In the genomic region with DNA sequence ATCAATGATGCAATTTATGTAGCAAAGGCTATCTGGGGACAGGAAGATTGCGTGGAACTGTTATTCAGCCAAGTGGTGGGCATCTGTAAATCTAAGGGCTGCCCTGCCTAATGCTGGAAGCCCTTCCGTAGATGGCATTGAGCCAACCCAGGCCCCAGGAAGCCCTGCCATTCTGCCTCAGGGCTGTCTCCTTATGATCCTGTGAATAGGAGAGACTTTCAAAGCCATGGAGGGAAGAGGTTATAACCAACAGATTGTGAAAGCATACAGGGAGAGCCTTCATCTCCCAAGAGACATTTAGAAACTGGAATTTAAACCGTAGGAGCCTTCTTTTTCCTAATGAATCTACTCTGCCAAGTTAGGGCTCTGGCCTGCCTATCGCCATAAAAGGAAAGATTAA, we compare ENCODE assay signal across 8 mouse cellular contexts. TPM values are rescaled to one million over a fixed set of nuclear protein-coding genes. Genes with fewer than 3 reads are reported as not detected.
A peak's percentile ranks its signal among the peaks of the same experiment; 100 is the strongest.
DNase-seq lines count a peak whose midpoint lies in the region; TF ChIP-seq lines count a peak whose summit lies in the region.

No protein-coding gene starts in this region.

- DNase-seq in cerebellum, postnatal 10 days: peak; percentile 87 to 92
- no peak for DNase-seq in cerebellum, adult 11 months
- no peak for DNase-seq in testis, postnatal 14 days (ENCODE audit: low spot score)
- DNase-seq in kidney, adult 9 months: peak; percentile 41
- peak; percentile 70 for DNase-seq in lung, postnatal 36 days
- no peak for DNase-seq in right cerebral cortex, postnatal 25 days
- no peak for DNase-seq in cerebellum, adult 11-12 months

- H3K36me3 ChIP-seq in testis, adult 2 months (ENCODE audit: control insufficient read depth, insufficient read depth, low read length): no peaks in the 10 kb centered on the region

- H3K27ac ChIP-seq in testis, adult 2 months (ENCODE audit: control insufficient read depth, insufficient read depth, low read depth, low read length): peak overlapping the region; percentile 49; the same call in 1 of the 2 replicates

- TF ChIP-seq CTCF in testis, adult 2 months (IDR thresholded peaks at IDR 0.05; ENCODE audit: control insufficient read depth, insufficient read depth, insufficient replicate concordance, low read depth, low read length): no peak

- peak overlapping the region; percentile 29 for H3K4me3 ChIP-seq in testis, adult 2 months (ENCODE audit: control insufficient read depth, low read depth, low read length)

- no peak for TF ChIP-seq POLR2A in testis, adult 2 months (IDR thresholded peaks at IDR 0.05; ENCODE audit: control insufficient read depth, low read depth, low read length)

- H3K4me1 ChIP-seq in testis, adult 2 months (ENCODE audit: control insufficient read depth, insufficient read depth, low read length): peaks cover 6% of the 10 kb centered on the region

- H3K27me3 ChIP-seq in testis, adult 2 months (ENCODE audit: control insufficient read depth, insufficient read depth, low read length): no peaks in the 10 kb centered on the region

RNA-seq across cellular contexts. Expression of gene Cavin2, which starts 1.7 kb away (rescaled TPM):
- 1.2 and 2.0 TPM in 2 replicates for polyA plus RNA-seq in testis, adult 2 months (2012; rRNA removed)

Comparison
In these comparisons a context has a peak if more than half of its experiments do, and no peak if none do; other contexts are left out.
1. DNase-seq: peak in cerebellum, postnatal 10 days (2 of 2), kidney, adult 9 months (single experiment) and lung, postnatal 36 days (single experiment); none in cerebellum, adult 11 months (single experiment), testis, postnatal 14 days (single experiment), right cerebral cortex, postnatal 25 days (single experiment) and cerebellum, adult 11-12 months (single experiment).